Mouse (Mus musculus): ENCODE data around the gene Spg11.
"Not testable (repeated sequence)": the region's sequence is repeated elsewhere in the genome, so short reads cannot be mapped to it uniquely, and the experiment has no call there.

Gene Spg11

DNA sequence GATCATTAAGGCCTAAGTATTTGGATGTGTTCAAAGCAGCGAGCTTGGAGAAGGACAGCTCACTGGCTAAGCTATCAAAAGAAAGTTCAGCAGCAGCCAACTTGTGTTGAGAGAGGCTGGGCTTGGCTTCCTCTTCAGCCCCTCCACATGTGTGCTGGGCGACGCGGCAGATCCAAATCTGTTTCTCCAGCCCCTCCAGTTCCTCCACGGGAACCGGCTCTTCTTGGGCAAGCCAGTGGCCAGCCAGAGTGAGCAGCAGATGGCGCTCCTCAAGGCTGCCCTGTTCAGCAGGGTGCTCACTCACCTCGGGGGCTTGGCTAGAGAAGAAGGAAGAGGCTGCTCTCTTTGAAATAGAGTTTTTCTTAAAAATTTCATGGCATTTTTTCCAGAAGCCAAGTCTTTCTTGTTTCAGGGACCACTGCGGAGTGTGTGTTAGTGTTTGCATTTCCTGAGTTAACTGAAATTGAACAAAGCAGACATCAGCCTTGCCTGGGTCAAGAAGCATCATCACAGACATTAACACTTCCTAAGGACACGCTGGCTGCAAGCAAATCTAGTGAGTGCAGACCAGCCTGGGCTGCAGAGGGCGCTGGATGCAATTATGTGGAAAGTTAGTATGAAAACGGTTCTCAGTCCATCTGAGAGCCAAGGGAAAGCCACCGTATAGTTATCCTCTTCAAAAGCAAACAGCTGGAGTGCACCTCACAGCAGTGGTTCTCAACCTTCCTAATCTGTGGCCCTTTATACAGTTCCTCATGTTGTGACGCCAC lies 52.8 kb downstream of the Spg11 start:
- DNase-seq (ENCODE audit: low read depth) = no peak

- DNase-seq (ENCODE audit: low read depth) = no peak
Measured at GRCm38 (mm10) chr2:122059365-122060115, 58.6 kb downstream of the Spg11 start.

GRCm38 (mm10) chr2:122043926-122044325 lies 74.3 kb downstream of the Spg11 start:
- DNase-seq (ENCODE audit: low read depth) = no peak

GRCm38 (mm10) chr2:122036064-122036463 lies 82.1 kb downstream of the Spg11 start:
- no peak for DNase-seq (ENCODE audit: low read depth)

DNA sequence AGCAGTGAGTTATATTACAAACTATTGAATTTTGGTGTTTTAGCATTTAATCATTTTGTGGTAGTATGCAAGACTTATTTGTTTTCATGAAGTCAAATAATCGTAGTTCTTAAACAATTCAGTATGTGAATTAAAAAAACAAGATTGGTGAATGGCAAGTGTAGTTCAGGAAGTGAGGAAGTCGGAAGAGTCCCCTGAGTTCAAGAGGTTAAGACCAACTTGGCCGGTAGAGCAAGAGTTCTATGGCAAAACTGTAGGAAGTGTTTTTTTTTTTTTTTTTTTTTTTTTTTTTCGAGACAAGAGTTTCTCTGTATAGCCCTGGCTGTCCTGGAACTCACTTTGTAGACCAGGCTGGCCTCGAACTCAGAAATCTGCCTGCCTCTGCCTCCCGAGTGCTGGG lies 86.2 kb downstream of the Spg11 start:
- no peak for DNase-seq (ENCODE audit: low read depth)

DNA sequence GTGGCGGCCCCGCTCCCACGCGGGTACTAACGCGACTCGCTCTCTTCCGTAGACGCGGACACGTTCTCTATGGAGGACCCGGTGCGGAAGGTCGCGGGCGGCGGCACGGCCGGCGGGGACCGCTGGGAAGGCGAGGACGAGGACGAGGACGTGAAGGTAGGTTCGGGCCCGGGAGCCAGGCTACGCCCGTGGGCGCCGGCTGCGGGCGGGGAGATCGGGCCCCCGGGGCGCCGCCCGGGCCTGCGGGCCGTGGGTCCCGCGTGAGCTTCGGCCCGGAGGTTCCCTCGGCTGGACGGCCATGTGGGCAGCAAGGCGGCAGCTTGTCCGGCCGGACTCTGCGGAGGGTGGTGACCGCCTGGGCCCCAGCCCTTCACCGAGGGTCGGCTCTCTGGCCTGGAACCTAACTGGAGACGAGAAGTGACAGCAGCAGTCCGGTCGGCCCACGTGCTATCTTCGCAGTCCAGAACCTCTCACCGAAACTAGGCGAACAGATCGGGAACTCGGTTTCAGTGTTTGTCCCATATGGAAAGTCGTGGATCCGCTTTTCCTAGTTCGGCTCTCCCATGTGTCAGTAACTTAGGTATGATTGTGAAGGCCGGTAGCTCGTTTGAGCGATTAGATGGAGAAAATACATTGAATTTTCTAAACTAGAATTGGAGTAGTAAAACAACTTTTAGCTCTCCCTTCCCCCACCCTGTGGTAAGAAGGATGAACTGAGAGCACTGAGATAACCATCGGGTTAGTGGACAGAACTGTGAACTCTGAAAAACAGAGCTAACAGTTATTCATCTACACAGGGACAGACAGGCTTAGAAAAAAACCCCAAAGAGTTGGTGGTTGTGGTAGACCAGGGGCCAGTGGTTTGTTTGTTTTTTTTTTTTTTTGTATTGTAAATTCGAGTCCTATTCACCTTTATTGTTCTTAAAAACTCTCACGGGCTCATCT lies 89.2 kb downstream of the Spg11 start:
- no peak for DNase-seq (ENCODE audit: low read depth)

DNA sequence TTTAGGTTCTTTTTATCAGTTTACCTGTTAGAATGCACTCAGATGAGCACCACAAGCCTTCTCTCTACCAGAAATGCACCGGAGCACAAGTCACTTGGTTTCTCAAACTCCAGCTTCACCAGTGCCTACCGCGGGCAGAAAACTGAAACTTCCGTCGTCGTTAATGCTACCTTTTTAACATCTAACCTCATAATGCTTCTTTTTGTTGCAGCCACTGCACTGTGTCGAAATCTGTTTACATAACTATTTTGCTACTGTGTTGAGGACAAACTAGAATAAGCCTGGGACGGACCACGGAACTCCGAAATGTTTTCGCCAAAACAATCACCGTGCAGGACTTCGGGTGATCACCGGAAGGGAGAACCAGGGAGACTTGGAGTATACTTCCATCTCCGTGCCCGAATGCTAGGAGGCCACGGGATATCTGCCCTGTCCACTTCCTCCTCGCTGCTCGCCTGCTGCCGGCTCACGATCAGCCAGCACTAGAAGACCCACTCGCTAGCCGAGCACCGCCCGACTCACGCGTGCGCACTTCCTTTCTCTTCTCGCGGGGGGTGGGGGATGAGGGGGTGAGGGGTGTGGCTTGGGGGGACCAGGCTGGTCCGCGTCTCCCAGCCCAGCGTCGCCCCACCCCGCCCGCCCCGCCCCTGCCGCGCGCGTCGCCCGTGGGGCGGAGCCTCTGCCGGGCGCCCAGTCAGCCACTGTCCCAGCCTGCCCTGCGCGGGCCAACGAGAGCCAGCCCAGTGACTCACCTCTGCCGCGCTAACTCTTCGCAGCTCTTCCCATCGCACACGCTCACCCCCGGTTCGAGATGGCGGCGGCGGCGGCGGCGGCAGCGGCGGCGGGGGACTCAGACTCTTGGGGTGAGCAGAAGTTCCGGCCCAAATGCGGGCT lies 90.1 kb downstream of the Spg11 start, which contains the start of gene Eif3j1:
Eif3j1 (plus strand) TSS at position 685 of the 894 bp plus-strand sequence.
- peak; percentile 70 for DNase-seq (ENCODE audit: low read depth)

GRCm38 (mm10) chr2:122027091-122027490 lies 91.1 kb downstream of the Spg11 start:
- not testable (repeated sequence) for DNase-seq (ENCODE audit: low read depth)

DNA sequence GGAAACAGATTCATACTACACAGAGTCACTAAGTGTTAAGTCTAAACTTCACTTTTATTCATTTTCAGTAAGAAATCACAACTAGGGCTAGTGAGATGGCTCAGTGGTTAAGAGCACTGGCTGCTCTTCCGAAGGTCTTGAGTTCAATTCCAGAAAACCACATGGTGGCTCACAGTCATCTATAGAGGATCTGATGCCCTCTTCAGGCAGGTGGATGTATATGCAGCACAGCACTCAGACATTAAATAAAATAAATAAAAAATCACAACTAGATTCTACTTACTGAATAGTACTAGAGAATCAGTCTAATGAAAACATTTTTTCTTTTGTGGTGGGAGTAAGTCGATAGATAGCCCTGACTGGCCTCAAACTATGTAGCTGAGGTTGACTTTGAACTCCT lies 95.9 kb downstream of the Spg11 start:
- no peak for DNase-seq (ENCODE audit: low read depth)

DNA sequence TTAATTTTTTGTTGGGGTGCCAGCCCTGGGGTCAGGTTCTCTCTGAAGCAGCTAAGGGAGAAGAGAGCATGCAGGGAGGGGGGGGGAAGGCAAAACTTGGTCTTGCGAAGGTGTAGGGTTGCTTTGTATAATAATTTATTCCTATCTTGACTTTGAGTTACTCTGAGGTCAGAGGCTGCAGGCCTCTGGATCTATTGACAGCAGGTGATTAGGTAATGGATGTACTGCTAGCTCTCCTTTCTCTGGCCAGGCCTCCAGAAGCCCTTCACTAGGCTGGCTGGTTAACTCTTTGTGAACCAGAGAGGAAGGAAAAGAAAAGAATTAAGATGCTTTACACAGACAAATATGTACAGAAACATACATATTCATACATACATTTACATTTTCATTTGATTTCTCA lies 99.5 kb downstream of the Spg11 start:
- no peak for DNase-seq (ENCODE audit: low read depth)

GRCm38 (mm10) chr2:122011441-122011840 lies 106.7 kb downstream of the Spg11 start:
- DNase-seq (ENCODE audit: low read depth) = no peak

- DNase-seq (ENCODE audit: low read depth) = no peak
Measured at GRCm38 (mm10) chr2:122008832-122009231, 109.4 kb downstream of the Spg11 start.

Measured in c-Kit-positive CD71-negative TER-119-negative erythroid progenitor cells, embryonic 14.5 days (primary cell).